Mouse (Mus musculus) G1E (cell line): ENCODE measurements around the gene Fam166a. TPM values are rescaled to one million over a fixed set of nuclear protein-coding genes. Genes with fewer than 3 reads are reported as not detected.

Source experiments
- ATAC-seq: 2 replicates; pipeline ENCODE4 v1.8.0; 2016; ENCODE audit warnings: mild to moderate bottlenecking; ENCODE audit not compliant: insufficient number of reproducible peaks, poor library complexity, low FRiP score, severe bottlenecking; ENCODE audit errors: extremely low read depth
- DNase-seq: peaks from one replicate; pipeline ENCODE4 v3.0.0; 2012; ENCODE audit warnings: low spot score
- H3K27me3 ChIP-seq: 2 replicates; pipeline ENCODE4 v1.6.1; 2012; ENCODE audit warnings: mild to moderate bottlenecking, low read length, inconsistent platforms; ENCODE audit not compliant: insufficient read depth
- H3K36me3 ChIP-seq: replicated peaks from 2 replicates; pipeline ENCODE3; 2012; ENCODE audit warnings: mild to moderate bottlenecking, inconsistent platforms
- H3K4me1 ChIP-seq: 2 replicates; pipeline ENCODE4 v1.6.1; 2012; ENCODE audit warnings: low read depth, low read length, inconsistent platforms, mixed read lengths; ENCODE audit not compliant: insufficient read depth
- H3K4me3 ChIP-seq: 2 replicates; pipeline ENCODE4 v1.5.1; 2012; ENCODE audit warnings: low read depth, mild to moderate bottlenecking, inconsistent platforms, low read length, moderate library complexity, mixed read lengths
- H3K9me3 ChIP-seq: replicated peaks from 2 replicates; pipeline ENCODE4 v1.6.1; 2012; ENCODE audit warnings: inconsistent platforms
- CTCF ChIP-seq: IDR thresholded peaks from 2 replicates; pipeline ENCODE4 v1.5.1; 2012; ENCODE audit warnings: low read depth, low read length, inconsistent platforms, mixed read lengths
- GATA1 ChIP-seq: IDR thresholded peaks from 2 replicates; pipeline ENCODE4 v1.6.1; 2012; ENCODE audit warnings: borderline replicate concordance, low read length, inconsistent platforms, mixed read lengths
- GATA2 ChIP-seq: IDR thresholded peaks from 2 replicates; pipeline ENCODE4 v1.6.1; 2012; ENCODE audit warnings: low read depth, low read length, inconsistent platforms, borderline replicate concordance
- POLR2AphosphoS5 ChIP-seq: IDR thresholded peaks from 2 replicates; pipeline ENCODE4 v1.6.1; 2012; ENCODE audit warnings: low read depth, low read length, inconsistent platforms; ENCODE audit not compliant: insufficient replicate concordance
- TAL1 ChIP-seq: conservative IDR thresholded peaks from 2 replicates; pipeline ENCODE4 v1.6.1; 2012; ENCODE audit warnings: low read depth, low read length, inconsistent platforms, mixed read lengths
- polyA plus RNA-seq: library from polyadenylated mRNA; stranded (reverse); fragments of >175 nt; gene quantifications from 2 replicates; pipeline ENCODE4 v1.2.3, GENCODE M21; 2012
- total RNA-seq, 2 experiments: library from RNA; stranded (forward) in 1 of 2; stranded (reverse) in 1 of 2; fragments of 200-1000 nt in 1 of 2; fragments of >200 nt in 1 of 2; fragmentation: Nextera tagmentation in 1 of 2; gene quantifications; 2 replicates each; pipeline ENCODE4 v1.2.3; 2014 to 2017

Gene Fam166a
- total and polyA plus RNA-seq, 3 experiments: not detected

- Histone ChIP-seq H3K27me3 (no peaks in the 10 kb centered on the region), H3K9me3 (no peaks in the 10 kb centered on the region), H3K36me3 (peaks cover 75% of the 10 kb centered on the region), H3K4me3 (peak overlapping the region; percentile 89), H3K4me1 (peaks cover 95% of the 10 kb centered on the region)
- ATAC-seq (peak; percentile 41; the same call in 1 of the 2 replicates), DNase-seq (peak; percentile 86)
- TF ChIP-seq GATA2 (no peak), POLR2AphosphoS5 (no peak), GATA1 (no peak), TAL1 (no peak)
Measured at GRCm38 (mm10) chr2:25265897-25266656, 47.5 kb downstream of the Fam166a start.

- Histone ChIP-seq H3K36me3 (peaks cover 81% of the 10 kb centered on the region), H3K27me3 (no peaks in the 10 kb centered on the region), H3K4me3 (peak overlapping the region; percentile 89; the same call in 1 of the 2 replicates), H3K9me3 (no peaks in the 10 kb centered on the region), H3K4me1 (peaks cover 95% of the 10 kb centered on the region)
- TF ChIP-seq TAL1 (no peak), GATA2 (no peak), POLR2AphosphoS5 (no peak), CTCF (no peak)
- DNase-seq: no peak
- no peak for ATAC-seq
Measured at GRCm38 (mm10) chr2:25266720-25267119, 48.2 kb downstream of the Fam166a start.

GRCm38 (mm10) chr2:25267241-25267640 lies 48.7 kb downstream of the Fam166a start:
- Histone ChIP-seq H3K4me3 (peak overlapping the region; percentile 89; the same call in 1 of the 2 replicates), H3K36me3 (peaks cover 82% of the 10 kb centered on the region), H3K27me3 (no peaks in the 10 kb centered on the region), H3K4me1 (peaks cover 91% of the 10 kb centered on the region), H3K9me3 (no peaks in the 10 kb centered on the region)
- ATAC-seq (no peak), DNase-seq (no peak)
- TF ChIP-seq GATA1 (no peak), POLR2AphosphoS5 (no peak), TAL1 (no peak), GATA2 (no peak), CTCF (no peak)

- Histone ChIP-seq H3K27me3 (no peaks in the 10 kb centered on the region), H3K4me1 (peaks cover 91% of the 10 kb centered on the region), H3K36me3 (peaks cover 83% of the 10 kb centered on the region), H3K9me3 (no peaks in the 10 kb centered on the region), H3K4me3 (no peak overlapping the region)
- DNase-seq (no peak), ATAC-seq (no peak)
- no peak for TF ChIP-seq POLR2AphosphoS5
- TF ChIP-seq TAL1: no peak
- TF ChIP-seq GATA2: no peak
- no peak for TF ChIP-seq GATA1
- no peak for TF ChIP-seq CTCF
Measured at GRCm38 (mm10) chr2:25267746-25268309, 49.3 kb downstream of the Fam166a start.

Other genes with a start within 250 kb of the Fam166a start
Only the 20 nearest of the 32 such genes appear.
- gene Noxa1, start 123.6 kb upstream of the Fam166a start, total RNA-seq (2014; fragmentation: Nextera tagmentation): not detected in 2 replicates
- 0.27 and 0.46 TPM in 2 replicates for gene Noxa1, start 123.6 kb upstream of the Fam166a start, total RNA-seq (2017)
- gene Noxa1, start 123.6 kb upstream of the Fam166a start, polyA plus RNA-seq: 0.08 and 0.12 TPM in 2 replicates
- not detected in 2 replicates for gene Nrarp, start 38.0 kb upstream of the Fam166a start, total RNA-seq (2014; fragmentation: Nextera tagmentation)
- 0.16 TPM in 1 of 2 replicates, not detected in the other for gene Nrarp, start 38.0 kb upstream of the Fam166a start, total RNA-seq (2017)
- gene Nrarp, start 38.0 kb upstream of the Fam166a start, polyA plus RNA-seq: not detected in 2 replicates
- gene Tor4a, start 21.9 kb upstream of the Fam166a start, total RNA-seq (2014; fragmentation: Nextera tagmentation): 13.3 and 17.2 TPM in 2 replicates
- 33.2 and 33.8 TPM in 2 replicates for gene Tor4a, start 21.9 kb upstream of the Fam166a start, total RNA-seq (2017)
- 10.8 and 12.3 TPM in 2 replicates for gene Tor4a, start 21.9 kb upstream of the Fam166a start, polyA plus RNA-seq
- gene Nelfb, start 7.3 kb upstream of the Fam166a start, total RNA-seq (2014; fragmentation: Nextera tagmentation): 30.6 and 80.7 TPM in 2 replicates
- gene Nelfb, start 7.3 kb upstream of the Fam166a start, total RNA-seq (2017): 54.6 and 60.9 TPM in 2 replicates
- gene Nelfb, start 7.3 kb upstream of the Fam166a start, polyA plus RNA-seq: 26.9 and 27.0 TPM in 2 replicates
- not detected in 2 replicates for gene Stpg3, start 4.1 kb upstream of the Fam166a start, total RNA-seq (2014; fragmentation: Nextera tagmentation)
- gene Stpg3, start 4.1 kb upstream of the Fam166a start, total RNA-seq (2017): not detected in 2 replicates
- not detected in 2 replicates for gene Stpg3, start 4.1 kb upstream of the Fam166a start, polyA plus RNA-seq
- 367 and 427 TPM in 2 replicates for gene Tubb4b, start 6.0 kb downstream of the Fam166a start, total RNA-seq (2014; fragmentation: Nextera tagmentation)
- 799 and 1,022 TPM in 2 replicates for gene Tubb4b, start 6.0 kb downstream of the Fam166a start, total RNA-seq (2017)
- 414 and 639 TPM in 2 replicates for gene Tubb4b, start 6.0 kb downstream of the Fam166a start, polyA plus RNA-seq
- gene Slc34a3, start 15.6 kb downstream of the Fam166a start, total RNA-seq (2014; fragmentation: Nextera tagmentation): 0.63 TPM in 1 of 2 replicates, not detected in the other
- gene Slc34a3, start 15.6 kb downstream of the Fam166a start, total RNA-seq (2017): not detected in 2 replicates
- 0.91 and 0.95 TPM in 2 replicates for gene Slc34a3, start 15.6 kb downstream of the Fam166a start, polyA plus RNA-seq
- gene Rnf224, start 18.0 kb downstream of the Fam166a start, total RNA-seq (2014; fragmentation: Nextera tagmentation): not detected in 2 replicates
- gene Rnf224, start 18.0 kb downstream of the Fam166a start, total RNA-seq (2017): 0.35 and 0.66 TPM in 2 replicates
- 0.09 and 0.13 TPM in 2 replicates for gene Rnf224, start 18.0 kb downstream of the Fam166a start, polyA plus RNA-seq
- gene Rnf208, start 23.5 kb downstream of the Fam166a start, total RNA-seq (2014; fragmentation: Nextera tagmentation): 14.7 and 18.4 TPM in 2 replicates
- gene Rnf208, start 23.5 kb downstream of the Fam166a start, total RNA-seq (2017): 0.22 and 0.41 TPM in 2 replicates
- gene Rnf208, start 23.5 kb downstream of the Fam166a start, polyA plus RNA-seq: 54.7 and 72.0 TPM in 2 replicates
- not detected in 2 replicates for gene Cysrt1, start 23.7 kb downstream of the Fam166a start, total RNA-seq (2014; fragmentation: Nextera tagmentation)
- not detected in 2 replicates for gene Cysrt1, start 23.7 kb downstream of the Fam166a start, total RNA-seq (2017)
- not detected in 2 replicates for gene Cysrt1, start 23.7 kb downstream of the Fam166a start, polyA plus RNA-seq
- 5.6 and 6.3 TPM in 2 replicates for gene AL732309.1, start 28.1 kb downstream of the Fam166a start, total RNA-seq (2014; fragmentation: Nextera tagmentation)
- 2.6 and 4.2 TPM in 2 replicates for gene AL732309.1, start 28.1 kb downstream of the Fam166a start, total RNA-seq (2017)
- 1.4 TPM in 1 of 2 replicates, not detected in the other for gene AL732309.1, start 28.1 kb downstream of the Fam166a start, polyA plus RNA-seq
- 13.7 and 14.6 TPM in 2 replicates for gene Tmem203, start 36.7 kb downstream of the Fam166a start, total RNA-seq (2014; fragmentation: Nextera tagmentation)
- gene Tmem203, start 36.7 kb downstream of the Fam166a start, total RNA-seq (2017): 15.5 and 17.1 TPM in 2 replicates
- gene Tmem203, start 36.7 kb downstream of the Fam166a start, polyA plus RNA-seq: 7.8 and 10.0 TPM in 2 replicates
- gene Tprn, start 43.9 kb downstream of the Fam166a start, total RNA-seq (2014; fragmentation: Nextera tagmentation): 13.6 and 22.0 TPM in 2 replicates
- 8.1 and 10.0 TPM in 2 replicates for gene Tprn, start 43.9 kb downstream of the Fam166a start, total RNA-seq (2017)
- 51.5 and 52.8 TPM in 2 replicates for gene Tprn, start 43.9 kb downstream of the Fam166a start, polyA plus RNA-seq
- 35.9 and 47.0 TPM in 2 replicates for gene Ssna1, start 53.7 kb downstream of the Fam166a start, total RNA-seq (2014; fragmentation: Nextera tagmentation)
- 100 and 107 TPM in 2 replicates for gene Ssna1, start 53.7 kb downstream of the Fam166a start, total RNA-seq (2017)
- gene Ssna1, start 53.7 kb downstream of the Fam166a start, polyA plus RNA-seq: 237 and 259 TPM in 2 replicates
- 39.5 and 50.3 TPM in 2 replicates for gene Anapc2, start 53.7 kb downstream of the Fam166a start, total RNA-seq (2014; fragmentation: Nextera tagmentation)
- 19.7 and 24.4 TPM in 2 replicates for gene Anapc2, start 53.7 kb downstream of the Fam166a start, total RNA-seq (2017)
- 23.0 and 25.3 TPM in 2 replicates for gene Anapc2, start 53.7 kb downstream of the Fam166a start, polyA plus RNA-seq
- not detected in 2 replicates for gene Tmem210, start 69.4 kb downstream of the Fam166a start, total RNA-seq (2014; fragmentation: Nextera tagmentation)
- gene Tmem210, start 69.4 kb downstream of the Fam166a start, total RNA-seq (2017): not detected in 2 replicates
- gene Tmem210, start 69.4 kb downstream of the Fam166a start, polyA plus RNA-seq: not detected in 2 replicates
- not detected in 2 replicates for gene Lrrc26, start 71.2 kb downstream of the Fam166a start, total RNA-seq (2014; fragmentation: Nextera tagmentation)
- gene Lrrc26, start 71.2 kb downstream of the Fam166a start, total RNA-seq (2017): not detected in 2 replicates
- not detected in 2 replicates for gene Lrrc26, start 71.2 kb downstream of the Fam166a start, polyA plus RNA-seq
- gene Grin1, start 100.4 kb downstream of the Fam166a start, total RNA-seq (2014; fragmentation: Nextera tagmentation): 1.7 TPM in 1 of 2 replicates, not detected in the other
- 0.17 and 0.33 TPM in 2 replicates for gene Grin1, start 100.4 kb downstream of the Fam166a start, total RNA-seq (2017)
- gene Grin1, start 100.4 kb downstream of the Fam166a start, polyA plus RNA-seq: 0.68 and 0.73 TPM in 2 replicates
- 38.3 and 47.0 TPM in 2 replicates for gene Man1b1, start 113.6 kb downstream of the Fam166a start, total RNA-seq (2014; fragmentation: Nextera tagmentation)
- gene Man1b1, start 113.6 kb downstream of the Fam166a start, total RNA-seq (2017): 45.3 and 57.2 TPM in 2 replicates
- 9.9 and 18.0 TPM in 2 replicates for gene Man1b1, start 113.6 kb downstream of the Fam166a start, polyA plus RNA-seq
- gene Dpp7, start 137.6 kb downstream of the Fam166a start, total RNA-seq (2014; fragmentation: Nextera tagmentation): 5.5 and 8.6 TPM in 2 replicates
- gene Dpp7, start 137.6 kb downstream of the Fam166a start, total RNA-seq (2017): 71.4 and 95.5 TPM in 2 replicates
- 4.5 and 7.7 TPM in 2 replicates for gene Dpp7, start 137.6 kb downstream of the Fam166a start, polyA plus RNA-seq